In the genomic region with DNA sequence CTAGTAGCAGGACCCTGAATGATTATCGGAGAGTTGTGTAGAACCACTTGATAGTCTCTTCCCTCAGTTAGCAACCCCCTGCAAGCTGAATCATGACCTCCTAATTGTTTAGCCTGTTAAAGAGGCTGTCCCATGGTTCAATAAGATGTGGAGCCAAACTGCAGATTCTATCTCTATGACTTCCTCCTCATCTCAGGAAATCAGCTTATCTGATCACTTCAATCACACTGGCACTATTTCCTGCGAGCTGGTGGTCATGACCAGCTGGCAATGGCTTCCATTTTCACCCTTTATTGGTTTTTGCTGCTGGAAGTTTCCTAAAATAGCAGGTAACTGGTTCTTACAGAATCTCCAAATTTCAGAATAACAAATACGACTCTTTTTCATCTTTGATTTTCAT, we compare ENCODE assay signal across 15 mouse cellular contexts.
"Had no signal": no experiment of that assay in that cellular context is flagged by ENCODE, and none has a peak within 500 bp of the region (broad histone marks: within the 10 kb centered on the region; RNA-seq: fewer than 3 reads in every experiment).

No protein-coding gene starts in this region.

- H3K4me3 ChIP-seq: left cerebral cortex, adult 2 months; limb, embryonic 15.5 days; liver, embryonic 12.5 days; lung, embryonic 15.5 days; megakaryocyte, embryonic 14.5 days; midbrain, embryonic 15.5 days; stomach, embryonic 15.5 days had no signal

- H3K9ac ChIP-seq: limb, embryonic 15.5 days; liver, embryonic 12.5 days; lung, embryonic 15.5 days; midbrain, embryonic 15.5 days; stomach, embryonic 15.5 days had no signal

- ATAC-seq: liver, embryonic 12.5 days; midbrain, embryonic 15.5 days had no signal

- DNase-seq: kidney, adult 11 months; kidney, postnatal 10 days; kidney, postnatal 4 days; lung, postnatal 14 days; right cerebral cortex, postnatal 14 days; thymus, adult 2 months had no signal

- H3K4me2 ChIP-seq: limb, embryonic 15.5 days; liver, embryonic 12.5 days; lung, embryonic 15.5 days; midbrain, embryonic 11.5 days; midbrain, embryonic 15.5 days; stomach, embryonic 15.5 days had no signal

- H3K27me3 ChIP-seq: limb, embryonic 15.5 days; lung, embryonic 15.5 days; midbrain, embryonic 15.5 days; stomach, embryonic 15.5 days had no signal

- H3K27ac ChIP-seq: left cerebral cortex, adult 2 months; limb, embryonic 15.5 days; liver, embryonic 12.5 days; lung, embryonic 15.5 days; macrophage; midbrain, embryonic 15.5 days; stomach, embryonic 15.5 days had no signal

- H3K4me1 ChIP-seq: megakaryocyte, embryonic 14.5 days; stomach, embryonic 15.5 days had no signal

- H3K36me3 ChIP-seq: limb, embryonic 15.5 days; liver, embryonic 12.5 days; lung, embryonic 15.5 days; midbrain, embryonic 15.5 days; stomach, embryonic 15.5 days had no signal

- H3K9me3 ChIP-seq: limb, embryonic 15.5 days; liver, embryonic 12.5 days; lung, embryonic 15.5 days; megakaryocyte, embryonic 14.5 days; midbrain, embryonic 15.5 days; stomach, embryonic 15.5 days had no signal
